Mouse (Mus musculus): Measurements from ENCODE around the gene Nfkbiz. TPM values are rescaled to one million over a fixed set of nuclear protein-coding genes. Genes with fewer than 3 reads are reported as not detected.

The Nfkbiz gene
- polyA plus RNA-seq (2015; fragmentation: Nextera tagmentation; extraction: Ambion mirVana): 4.9 and 5.8 TPM in 2 replicates

DNA sequence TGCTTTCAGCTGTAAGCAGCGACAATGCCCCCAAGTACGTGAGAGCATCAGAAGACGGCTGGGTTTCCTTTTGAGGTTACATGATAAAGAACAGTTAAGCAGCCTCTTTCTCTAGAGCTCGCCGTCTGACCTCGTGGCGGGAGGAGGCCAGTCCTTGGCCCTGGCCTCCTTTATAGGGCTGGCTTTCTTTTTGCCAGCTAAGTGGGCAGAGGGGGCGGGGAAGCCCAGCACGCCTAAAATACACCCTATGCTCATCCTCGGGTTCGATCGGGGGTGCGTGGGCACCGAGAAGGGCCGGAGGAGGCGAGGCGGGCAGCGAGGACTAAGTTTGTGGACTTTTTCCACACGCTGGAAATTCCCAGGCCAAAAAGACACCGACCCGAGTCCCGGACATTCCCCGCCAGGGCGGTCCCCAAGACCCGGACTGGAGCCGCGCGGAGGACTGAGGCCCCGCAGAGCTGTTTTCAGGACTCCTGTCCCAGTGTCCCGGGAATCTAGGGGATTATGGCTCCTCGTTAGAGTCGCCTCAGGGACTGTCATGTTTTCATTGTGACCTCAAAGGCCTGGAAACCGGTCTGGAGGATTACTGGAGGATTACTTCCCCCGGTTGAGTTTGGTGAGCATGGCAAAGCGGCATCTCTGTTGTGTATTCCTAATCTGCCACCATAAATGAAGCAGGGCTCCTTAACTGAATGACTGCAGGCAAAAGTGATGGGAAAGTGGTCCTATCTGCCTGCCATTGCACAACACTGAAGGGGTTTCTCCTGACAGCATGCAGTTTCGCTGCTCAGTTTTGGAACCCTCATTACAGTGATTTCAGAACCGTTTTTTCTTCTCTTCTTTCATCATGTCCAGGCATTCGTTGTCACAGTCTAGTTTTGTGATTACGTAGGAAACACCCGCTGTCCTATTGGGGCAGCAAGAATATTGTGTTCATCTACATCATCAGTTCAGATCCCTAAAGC, at the start of gene Nfkbiz:
Gene Nfkbiz, minus strand, starts transcription at position 390 of the 965 bp plus-strand sequence.
- H3K27me3 ChIP-seq (ENCODE audit: insufficient read depth, low read length): no peaks in the 10 kb centered on the region
- H3K4me3 ChIP-seq (replicated peaks; ENCODE audit: low read depth, low read length): peak within 1 kb of the TSS; percentile 44
- no peak for TF ChIP-seq CTCF (IDR thresholded peaks at IDR 0.05; ENCODE audit: low read depth)
- H3K27ac ChIP-seq: peak within 1 kb of the TSS; percentile 73
- ATAC-seq (replicated peaks; ENCODE audit: low FRiP score, low read depth): peak; percentile 92
- H3K4me1 ChIP-seq (replicated peaks; ENCODE audit: insufficient read depth, low read length): no peaks in the 10 kb centered on the region
- no peaks in the 10 kb centered on the region for H3K9me3 ChIP-seq (replicated peaks; ENCODE audit: low read length)
- peak within 1 kb of the TSS; percentile 56 for H3K4me2 ChIP-seq (ENCODE audit: low read length)
- peak within 1 kb of the TSS; percentile 66 for H3K9ac ChIP-seq (ENCODE audit: low read depth, low read length)
- H3K36me3 ChIP-seq (ENCODE audit: insufficient read depth, low read length): 0 out of 2 replicates have a peak, but pooled peaks cover under 1% of the 10 kb centered on the region
- peak; percentile 93 for DNase-seq (ENCODE audit: low spot score)
- under 1% methylated on average over 40 of the region's 40 CpGs for WGBS

DNA sequence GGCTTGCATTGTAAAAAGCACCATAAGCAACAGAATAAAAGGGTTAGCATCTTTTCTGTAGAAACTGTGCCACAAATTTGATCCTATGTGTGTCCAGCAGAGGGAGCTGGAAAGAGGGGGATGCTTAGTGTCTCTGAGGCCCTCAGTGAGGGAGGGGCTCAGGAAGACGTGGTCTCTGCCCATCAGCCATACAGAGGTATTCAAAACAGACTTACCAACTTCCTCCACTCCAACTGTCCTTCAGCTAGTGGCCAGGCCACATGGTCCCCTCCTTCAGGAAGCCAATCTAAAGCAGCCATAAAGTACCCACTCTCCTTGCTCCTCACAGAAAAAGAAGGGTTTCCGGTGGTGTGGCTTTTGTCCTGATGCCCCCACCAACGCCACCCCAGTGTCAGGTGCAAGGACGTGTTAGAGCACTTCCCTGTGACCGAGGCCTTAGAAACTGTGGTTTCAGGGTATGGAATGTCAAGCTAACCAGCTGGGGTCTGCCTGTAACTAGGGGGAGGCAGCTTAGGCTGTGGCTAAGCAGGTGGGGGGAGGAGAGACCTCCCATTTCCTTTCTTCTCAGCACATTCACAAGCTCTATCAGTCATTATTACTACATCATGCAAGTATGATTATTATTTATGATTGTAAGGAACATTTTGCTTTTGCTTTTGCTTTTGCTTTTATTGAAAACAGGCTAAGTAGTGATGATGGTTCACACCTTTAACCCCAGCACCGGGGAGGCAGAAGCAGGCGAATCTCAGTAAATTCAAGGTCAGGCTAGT, 49.3 kb upstream of the Nfkbiz start:
- no peaks in the 10 kb centered on the region for H3K9me3 ChIP-seq (replicated peaks; ENCODE audit: low read length)
- H3K4me2 ChIP-seq (ENCODE audit: low read length): no peak overlapping the region
- H3K4me3 ChIP-seq (replicated peaks; ENCODE audit: low read depth, low read length): no peak overlapping the region
- H3K27ac ChIP-seq: peak overlapping the region; percentile 25; the same call in 1 of the 2 replicates
- TF ChIP-seq CTCF (IDR thresholded peaks at IDR 0.05; ENCODE audit: low read depth): peak; percentile 68
- DNase-seq (ENCODE audit: low spot score) (peak; percentile 36), ATAC-seq (replicated peaks; ENCODE audit: low FRiP score, low read depth) (no peak)
- 64% methylated on average over 7 of the region's 7 CpGs for WGBS
- no peaks in the 10 kb centered on the region for H3K36me3 ChIP-seq (ENCODE audit: insufficient read depth, low read length)
- H3K9ac ChIP-seq (ENCODE audit: low read depth, low read length): no peak overlapping the region
- no peaks in the 10 kb centered on the region for H3K4me1 ChIP-seq (replicated peaks; ENCODE audit: insufficient read depth, low read length)
- H3K27me3 ChIP-seq (ENCODE audit: insufficient read depth, low read length): no peaks in the 10 kb centered on the region

DNA sequence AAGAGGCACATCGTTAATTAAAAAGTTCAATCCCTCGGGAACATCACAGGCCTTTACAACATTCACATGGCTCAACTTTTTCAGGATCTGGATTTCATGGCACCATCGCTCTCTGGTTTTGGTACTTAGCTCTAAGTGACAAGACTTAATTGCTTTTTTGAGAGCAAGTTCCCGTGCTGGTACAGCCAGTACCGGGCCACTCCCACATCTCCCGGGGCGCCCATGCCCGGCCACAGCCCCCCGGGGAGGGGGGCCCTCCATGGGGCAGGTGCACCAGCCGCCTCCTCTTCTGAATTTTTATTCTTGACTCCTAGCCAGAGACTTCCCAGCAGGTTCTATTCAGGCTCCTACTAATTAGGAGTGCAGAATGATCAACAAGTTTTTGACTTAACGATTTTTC, 45.5 kb upstream of the Nfkbiz start:
- TF ChIP-seq CTCF (IDR thresholded peaks at IDR 0.05; ENCODE audit: low read depth): no peak
- WGBS: 73% methylated on average over 11 of the region's 11 CpGs
- no peak overlapping the region for H3K4me3 ChIP-seq (replicated peaks; ENCODE audit: low read depth, low read length)
- H3K9me3 ChIP-seq (replicated peaks; ENCODE audit: low read length): no peaks in the 10 kb centered on the region
- no peaks in the 10 kb centered on the region for H3K4me1 ChIP-seq (replicated peaks; ENCODE audit: insufficient read depth, low read length)
- no peaks in the 10 kb centered on the region for H3K27me3 ChIP-seq (ENCODE audit: insufficient read depth, low read length)
- H3K36me3 ChIP-seq (ENCODE audit: insufficient read depth, low read length): no peaks in the 10 kb centered on the region
- DNase-seq (ENCODE audit: low spot score) (no peak), ATAC-seq (replicated peaks; ENCODE audit: low FRiP score, low read depth) (0 out of 2 replicates have a peak, but pooled peaks have one; percentile 53)
- no peak overlapping the region for H3K9ac ChIP-seq (ENCODE audit: low read depth, low read length)
- H3K27ac ChIP-seq: no peak overlapping the region
- H3K4me2 ChIP-seq (ENCODE audit: low read length): no peak overlapping the region

DNA sequence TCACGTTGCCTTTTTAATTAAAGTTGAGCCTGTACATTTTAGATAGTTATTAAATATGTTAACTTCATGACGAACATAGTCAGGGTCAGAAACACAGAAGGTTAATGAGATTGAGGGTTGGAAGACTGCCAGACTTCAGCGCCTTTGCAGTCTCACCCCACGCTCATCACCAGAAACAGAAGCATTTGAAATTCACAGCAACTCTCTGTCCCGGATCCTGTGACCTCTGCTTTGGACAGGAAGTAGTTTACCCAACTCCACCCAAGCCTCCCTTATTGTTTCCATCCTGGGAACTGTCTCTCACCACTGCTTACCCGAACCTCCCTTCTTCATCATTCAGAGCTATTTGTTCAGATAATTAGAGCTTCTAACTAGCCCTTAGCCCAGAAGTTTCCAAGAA, 37.3 kb upstream of the Nfkbiz start:
- Histone ChIP-seq H3K36me3 (ENCODE audit: insufficient read depth, low read length) (peaks cover 3% of the 10 kb centered on the region; the same call in 1 of the 2 replicates), H3K9me3 (replicated peaks; ENCODE audit: low read length) (no peaks in the 10 kb centered on the region), H3K4me3 (replicated peaks; ENCODE audit: low read depth, low read length) (no peak overlapping the region), H3K27ac (no peak overlapping the region), H3K9ac (ENCODE audit: low read depth, low read length) (no peak overlapping the region), H3K4me1 (replicated peaks; ENCODE audit: insufficient read depth, low read length) (no peaks in the 10 kb centered on the region), H3K4me2 (ENCODE audit: low read length) (no peak overlapping the region), H3K27me3 (ENCODE audit: insufficient read depth, low read length) (no peaks in the 10 kb centered on the region)
- WGBS: 47% methylated on average over 6 of the region's 6 CpGs
- TF ChIP-seq CTCF (IDR thresholded peaks at IDR 0.05; ENCODE audit: low read depth): no peak
- DNase-seq (ENCODE audit: low spot score): peak; percentile 43
- ATAC-seq (replicated peaks; ENCODE audit: low FRiP score, low read depth): peak; percentile 49; the same call in 1 of the 2 replicates

DNA sequence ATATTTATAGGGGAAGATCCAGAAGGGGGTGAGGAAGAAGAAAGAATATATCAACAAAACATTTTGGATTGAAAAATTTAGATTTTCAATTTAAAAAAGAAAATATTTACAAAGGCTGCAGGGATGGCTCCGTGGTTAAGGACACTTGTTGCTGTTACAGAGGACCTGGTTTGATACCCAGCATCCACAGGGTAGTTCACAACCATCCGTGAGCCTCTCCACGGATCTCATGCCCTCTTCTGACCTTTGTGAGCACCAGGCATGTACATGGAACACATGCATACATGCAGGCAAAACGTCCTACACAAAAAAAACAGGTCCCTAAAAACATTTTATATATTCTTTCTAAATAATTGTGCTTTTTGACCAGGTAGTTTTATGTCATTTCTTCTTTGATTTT, 25.1 kb upstream of the Nfkbiz start:
- no peak overlapping the region for H3K4me2 ChIP-seq (ENCODE audit: low read length)
- TF ChIP-seq CTCF (IDR thresholded peaks at IDR 0.05; ENCODE audit: low read depth): no peak
- no peaks in the 10 kb centered on the region for H3K27me3 ChIP-seq (ENCODE audit: insufficient read depth, low read length)
- no peak for ATAC-seq (replicated peaks; ENCODE audit: low FRiP score, low read depth)
- H3K4me3 ChIP-seq (replicated peaks; ENCODE audit: low read depth, low read length): no peak overlapping the region
- DNase-seq (ENCODE audit: low spot score): no peak
- no peaks in the 10 kb centered on the region for H3K9me3 ChIP-seq (replicated peaks; ENCODE audit: low read length)
- WGBS: 70% methylated on average over 4 of the region's 4 CpGs
- no peaks in the 10 kb centered on the region for H3K4me1 ChIP-seq (replicated peaks; ENCODE audit: insufficient read depth, low read length)
- no peak overlapping the region for H3K9ac ChIP-seq (ENCODE audit: low read depth, low read length)
- no peak overlapping the region for H3K27ac ChIP-seq
- H3K36me3 ChIP-seq (ENCODE audit: insufficient read depth, low read length): no peaks in the 10 kb centered on the region; the same call in 1 of the 2 replicates

Data from kidney, postnatal 0 days (tissue).